Mouse (Mus musculus) activated CD4-positive, CD25-positive, alpha-beta regulatory T cell, adult 4 months (primary cell): ENCODE results near the gene Scaf11. TPM values are rescaled to one million over a fixed set of nuclear protein-coding genes. Genes with fewer than 3 reads are reported as not detected.
"Not testable (repeated sequence)": the region's sequence is repeated elsewhere in the genome, so short reads cannot be mapped to it uniquely, and the experiment has no call there.

Source experiments
- ATAC-seq: one replicate; pipeline ENCODE4 v1.8.0; 2017
- polyA plus RNA-seq, 2 experiments: library from polyadenylated mRNA; unstranded; fragments of 100-300 nt; shearing (Covaris generic); gene quantifications; one replicate each; pipeline ENCODE4 v1.2.1; 2017

Scaf11 gene
- polyA plus RNA-seq, result 10 to 100 TPM; 39.8 to 46.8 TPM

DNA sequence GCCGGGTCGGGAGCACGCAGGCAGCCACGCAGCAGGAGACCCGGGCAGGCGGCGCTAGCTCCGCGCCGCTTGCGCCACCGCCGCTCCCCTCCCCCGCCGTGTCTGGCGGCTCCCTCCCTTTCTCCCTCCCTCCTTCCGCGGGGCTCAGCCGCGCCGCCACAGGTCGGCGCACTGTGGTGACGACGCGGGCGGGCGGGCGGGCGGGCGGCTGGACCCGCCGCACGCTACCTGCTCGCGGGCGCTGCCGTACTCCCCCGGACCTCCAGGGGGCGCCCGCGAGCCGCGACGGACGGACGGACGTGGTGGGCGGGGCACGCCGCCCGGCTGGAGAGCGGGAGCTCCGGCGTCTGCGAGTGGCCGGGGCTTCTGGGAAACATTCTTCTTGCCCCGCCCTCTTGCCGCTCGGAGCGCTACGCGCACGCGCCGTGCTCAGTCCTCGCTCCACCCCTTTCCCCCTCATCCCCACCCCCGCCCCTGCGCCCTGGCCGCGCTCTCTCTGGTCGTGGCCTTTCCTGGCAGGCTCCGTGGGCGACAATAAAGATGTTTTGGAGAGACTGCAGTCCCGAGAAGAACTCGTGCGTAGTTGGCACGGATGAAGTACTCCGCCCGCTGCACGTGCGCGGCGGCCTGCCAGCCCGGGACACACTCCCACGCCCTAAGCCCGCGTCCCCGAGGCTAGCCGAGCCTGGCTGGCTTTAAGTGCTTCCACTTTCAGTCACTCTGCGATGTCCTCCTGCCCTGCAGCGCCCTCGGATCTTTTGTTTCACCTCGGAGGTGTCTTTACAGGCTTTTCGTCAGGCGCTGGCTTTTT is at the start of gene Scaf11:
Gene Scaf11, minus strand, starts transcription at position 114 of the 811 bp plus-strand sequence.
- peak; percentile 76 for ATAC-seq

DNA sequence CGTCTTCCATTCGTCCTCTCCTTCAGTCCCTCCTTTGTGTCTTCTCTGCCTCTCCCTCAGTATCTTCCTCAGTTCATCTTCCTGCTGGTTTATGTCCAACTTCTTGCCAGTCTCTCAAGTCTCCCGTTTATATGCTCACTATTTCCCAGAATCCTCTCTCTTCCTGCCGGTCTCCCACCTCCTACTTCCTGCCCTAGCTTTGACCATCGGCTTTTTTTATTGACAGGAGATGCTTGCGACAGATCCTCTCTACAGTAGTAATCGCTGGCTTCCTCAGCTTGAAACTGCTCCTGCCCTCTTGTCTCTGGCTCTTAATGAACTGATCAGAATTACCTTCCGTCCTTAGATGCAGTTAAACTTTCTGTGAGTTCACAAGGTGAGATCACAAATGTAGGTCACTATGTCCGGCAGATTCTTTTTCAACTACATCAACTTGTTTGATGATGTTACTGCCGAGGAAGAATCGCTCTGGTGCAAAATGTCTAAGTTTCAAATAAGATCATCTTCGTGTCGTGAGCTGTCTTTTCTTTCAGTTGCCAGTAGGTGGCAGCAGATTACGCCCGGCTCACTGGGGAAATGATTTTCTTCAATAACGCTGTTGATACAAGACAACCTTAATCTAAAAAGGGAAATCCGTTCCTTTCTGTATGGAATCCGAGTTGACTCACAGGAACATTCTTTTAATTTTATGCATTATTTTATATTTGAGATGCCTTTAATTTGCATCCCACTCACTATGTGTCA is 46.6 kb upstream of the Scaf11 start:
- peak; percentile 59 for ATAC-seq

DNA sequence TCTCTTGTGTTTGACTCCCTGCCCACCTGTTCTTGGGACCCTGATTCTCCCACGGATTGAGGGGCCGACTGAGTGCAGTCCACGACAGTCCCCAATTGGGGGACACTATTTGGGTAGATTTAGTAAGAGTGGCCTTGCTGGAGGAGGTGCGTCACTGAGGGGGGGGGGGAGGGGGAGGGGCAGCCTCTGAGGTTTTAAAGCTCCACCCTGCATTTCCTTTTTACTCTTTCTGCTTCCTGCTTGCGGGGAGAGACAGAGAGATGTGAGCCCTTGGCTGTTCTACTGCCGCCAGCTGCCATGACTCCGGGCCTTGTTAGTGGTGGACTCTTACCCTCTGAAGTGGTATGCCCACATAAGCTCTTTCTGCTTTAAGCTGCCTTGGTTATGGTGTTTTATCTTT is 37.0 kb upstream of the Scaf11 start:
- peak; percentile 54 for ATAC-seq

DNA sequence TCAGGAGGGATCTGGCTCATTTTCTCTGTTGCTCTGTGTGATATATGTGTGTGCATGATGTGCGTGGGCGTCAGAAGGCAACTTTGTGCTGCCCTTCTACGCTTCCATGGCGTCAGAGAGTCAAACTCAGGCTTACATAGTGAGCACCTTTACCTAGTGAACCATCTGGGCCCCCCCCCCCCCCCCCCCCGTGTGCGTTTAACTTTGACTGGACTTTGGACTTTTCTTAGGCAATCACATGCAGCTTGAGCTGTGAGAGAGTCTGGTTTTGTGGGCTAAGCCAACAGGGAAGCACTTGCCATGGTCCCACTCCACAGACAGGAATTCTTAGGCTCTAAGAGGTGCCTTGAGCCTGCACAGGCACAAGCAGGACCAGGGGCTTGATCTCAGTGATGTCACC is 33.6 kb upstream of the Scaf11 start:
- ATAC-seq, result no peak

DNA sequence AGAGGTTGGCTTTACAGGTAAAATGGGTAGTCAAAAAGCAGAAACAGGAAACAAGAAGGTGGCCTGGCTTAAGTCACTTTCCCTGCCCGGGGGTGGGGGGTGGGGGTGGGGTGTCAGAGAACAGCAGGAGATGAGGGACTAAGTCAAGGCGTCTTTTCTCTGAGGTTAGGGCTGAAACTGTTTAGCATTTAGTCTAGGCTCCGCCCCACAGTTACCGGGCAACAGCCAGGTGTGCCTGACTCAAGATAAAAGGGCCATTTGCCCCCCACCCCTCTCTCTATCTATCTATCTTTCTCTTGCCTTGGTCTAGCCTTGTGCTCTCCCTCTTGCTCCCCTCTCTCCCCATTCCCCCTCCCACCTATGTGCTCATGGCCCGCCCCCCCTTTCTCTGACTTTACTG is 32.9 kb upstream of the Scaf11 start:
- no peak for ATAC-seq

DNA sequence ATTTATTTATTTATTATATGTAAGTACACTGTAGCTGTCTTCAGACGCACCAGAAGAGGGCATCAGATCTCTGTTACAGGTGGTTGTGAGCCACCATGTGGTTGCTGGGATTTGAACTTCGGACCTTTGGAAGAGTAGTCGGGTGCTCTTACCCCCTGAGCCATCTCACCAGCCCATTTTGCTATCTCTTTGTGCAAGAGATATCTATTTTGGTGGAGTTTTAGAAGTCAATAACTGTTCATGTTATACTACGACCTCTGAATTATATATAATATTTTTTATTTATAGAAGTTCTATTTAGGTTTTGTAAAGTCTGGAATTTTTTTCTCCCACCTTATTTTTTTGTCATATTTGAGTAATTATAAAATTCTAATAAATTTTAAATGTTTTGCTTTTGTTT is 32.3 kb upstream of the Scaf11 start:
- ATAC-seq, result not testable (repeated sequence)

DNA sequence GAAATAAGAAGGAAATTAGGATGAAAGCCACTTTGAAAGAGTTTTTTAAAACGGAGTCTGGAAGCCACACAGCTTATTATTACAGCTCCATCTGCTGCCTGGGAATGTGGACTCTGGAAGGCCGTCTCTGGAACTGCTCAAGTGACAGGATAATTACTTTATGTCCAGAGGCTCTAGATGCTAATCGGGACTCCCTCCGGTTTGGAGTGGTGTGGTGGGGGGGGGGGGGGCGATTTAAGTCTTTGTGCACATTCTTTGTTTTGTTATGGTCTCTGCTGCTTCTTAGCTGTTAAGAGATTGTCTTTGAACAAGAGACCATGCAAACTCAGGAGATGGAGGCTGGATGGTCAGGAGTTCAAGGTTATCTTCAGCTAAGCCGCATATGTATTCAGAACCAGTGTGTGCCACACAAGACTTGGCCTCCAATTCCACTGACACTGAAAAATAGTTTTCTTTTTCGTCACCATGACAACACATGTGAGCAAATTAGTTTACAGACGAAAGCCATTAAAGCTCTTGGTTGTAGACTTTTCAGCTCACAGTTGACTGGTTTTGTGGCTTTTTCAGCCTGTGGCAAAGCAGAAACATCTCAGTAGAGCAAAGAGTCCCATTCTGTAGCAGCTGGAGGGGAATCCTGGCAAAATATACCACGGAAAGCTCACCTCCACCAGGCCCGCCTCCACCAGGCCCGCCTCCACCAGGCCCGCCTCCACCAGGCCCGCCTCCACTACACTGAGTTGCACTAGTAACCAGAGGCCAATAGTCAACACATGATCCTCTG is 31.4 kb upstream of the Scaf11 start:
- no peak for ATAC-seq

DNA sequence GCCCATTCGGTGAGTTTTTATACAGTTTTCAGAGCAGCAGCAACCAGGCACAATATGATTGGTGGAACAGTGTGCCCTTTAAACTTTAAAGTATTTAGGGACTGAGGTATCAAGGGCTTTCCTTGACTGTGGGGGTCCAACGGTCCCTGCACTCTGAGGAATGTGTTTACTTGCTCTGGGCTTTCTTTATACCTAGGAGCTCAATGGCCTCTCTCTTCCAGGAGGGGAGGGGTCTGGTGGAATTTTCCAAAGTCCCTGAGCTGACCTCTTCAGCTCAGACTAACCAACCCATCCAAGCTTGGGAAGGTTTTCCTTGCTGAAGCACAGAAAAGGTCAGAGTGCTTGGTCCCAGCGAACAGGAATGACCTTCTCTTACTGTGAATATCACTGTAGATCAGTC is 30.8 kb upstream of the Scaf11 start:
- no peak for ATAC-seq

DNA sequence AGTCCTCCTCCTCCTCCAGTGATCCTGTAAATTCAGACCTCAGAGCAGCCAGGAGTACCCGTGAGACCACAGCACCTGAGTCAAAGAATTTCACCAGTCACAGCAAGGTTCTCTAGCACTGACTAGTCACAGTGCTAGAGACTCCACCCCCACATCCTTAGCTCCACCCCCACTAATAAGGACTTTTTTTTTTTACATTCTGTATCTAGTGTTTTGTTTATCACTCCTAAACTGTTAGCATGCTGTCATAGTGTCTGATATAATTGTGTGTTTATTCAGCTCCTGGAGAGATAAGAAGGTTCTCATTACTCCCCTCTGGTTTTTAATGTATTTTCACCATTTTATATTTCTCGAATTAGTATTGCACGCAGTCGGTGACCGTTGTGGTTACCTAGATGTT is 29.5 kb upstream of the Scaf11 start:
- ATAC-seq, result no peak

DNA sequence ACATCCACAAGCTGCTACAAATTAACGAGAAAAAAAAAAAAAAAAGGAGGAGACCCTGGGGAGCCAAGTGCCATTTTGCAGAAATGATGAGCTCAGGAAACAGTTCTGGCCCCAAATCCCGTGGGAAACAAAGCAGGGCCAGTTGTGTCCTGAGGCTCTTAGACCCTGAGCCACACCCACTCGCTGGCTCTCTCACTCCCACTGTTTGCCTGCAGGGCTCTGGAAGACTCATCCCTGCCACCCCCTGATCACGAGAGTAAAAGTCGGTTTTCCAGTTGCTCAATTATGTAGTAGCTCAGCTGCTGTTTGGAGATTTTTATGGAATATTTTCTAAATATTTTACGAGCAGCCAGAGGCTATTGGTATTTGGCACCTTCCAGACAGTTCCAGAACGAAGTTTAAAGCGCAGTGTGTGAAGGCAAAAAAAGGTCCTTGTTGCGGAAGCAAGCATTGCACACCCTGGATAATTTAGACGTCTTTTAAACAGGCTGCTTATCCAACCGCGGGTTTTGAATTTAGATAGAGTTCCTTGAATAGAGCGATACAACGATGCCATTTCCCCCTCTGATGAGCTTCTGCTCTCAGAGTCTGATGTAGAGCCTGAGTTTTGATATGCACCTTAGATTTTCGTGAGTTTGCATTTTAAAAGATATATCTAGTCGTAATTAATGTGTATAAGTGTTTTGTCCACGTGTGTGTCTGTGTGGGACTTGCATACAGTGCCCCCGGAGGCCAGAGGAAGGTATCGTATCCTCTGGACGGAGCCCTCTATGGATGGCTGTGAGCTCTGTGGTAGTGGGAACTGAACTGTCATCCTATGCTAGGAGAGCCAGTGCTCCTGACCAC is 28.5 kb upstream of the Scaf11 start:
- no peak for ATAC-seq

DNA sequence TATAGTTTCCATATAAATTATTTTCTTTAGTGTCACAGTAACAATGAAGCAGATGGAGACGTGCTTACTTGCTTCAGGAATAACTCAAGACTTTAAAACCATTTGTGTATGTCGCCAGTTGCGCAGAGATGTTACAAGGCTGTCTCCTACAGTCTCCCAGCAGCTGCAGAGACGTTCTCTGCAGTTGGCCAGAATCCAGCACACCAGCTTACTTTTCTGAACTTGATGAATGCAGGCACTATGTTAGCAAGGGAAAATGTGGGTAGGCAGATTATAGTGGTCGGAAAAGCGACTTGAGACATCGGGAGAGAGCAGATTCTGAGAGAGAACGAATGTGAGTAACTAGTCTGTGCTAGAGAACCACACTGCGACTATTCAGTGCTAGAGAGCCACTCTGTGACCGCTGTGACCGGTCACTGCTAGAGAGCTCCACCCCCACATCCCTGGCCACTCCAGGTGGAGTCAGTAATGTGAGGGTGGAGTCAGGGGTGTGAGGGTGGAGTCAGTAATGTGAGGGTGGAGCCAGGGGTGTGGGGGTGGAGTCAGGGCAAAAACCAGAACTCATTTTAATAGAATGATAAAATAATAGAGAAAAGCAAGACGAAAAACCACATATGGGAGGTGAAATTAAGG is 26.5 kb upstream of the Scaf11 start:
- no peak for ATAC-seq

DNA sequence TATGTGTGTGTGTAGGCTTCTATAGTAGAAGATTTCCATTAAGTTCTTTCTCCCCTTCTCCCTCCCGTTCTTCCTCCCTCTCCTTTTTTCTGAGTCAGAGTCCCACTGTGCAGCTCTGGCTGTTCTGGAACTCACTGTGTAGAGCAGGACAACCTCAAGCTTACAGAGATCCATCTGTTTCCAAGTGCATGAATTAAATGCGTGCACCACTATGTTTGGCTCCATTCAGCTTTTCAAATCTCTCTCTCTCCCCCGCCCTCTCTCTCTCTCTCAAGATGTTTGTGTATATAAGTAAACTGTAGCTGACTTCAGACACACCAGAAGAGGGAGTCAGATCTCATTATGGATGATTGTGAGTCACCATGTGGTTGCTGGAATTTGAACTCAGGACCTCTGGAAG is 20.2 kb upstream of the Scaf11 start:
- no peak for ATAC-seq

DNA sequence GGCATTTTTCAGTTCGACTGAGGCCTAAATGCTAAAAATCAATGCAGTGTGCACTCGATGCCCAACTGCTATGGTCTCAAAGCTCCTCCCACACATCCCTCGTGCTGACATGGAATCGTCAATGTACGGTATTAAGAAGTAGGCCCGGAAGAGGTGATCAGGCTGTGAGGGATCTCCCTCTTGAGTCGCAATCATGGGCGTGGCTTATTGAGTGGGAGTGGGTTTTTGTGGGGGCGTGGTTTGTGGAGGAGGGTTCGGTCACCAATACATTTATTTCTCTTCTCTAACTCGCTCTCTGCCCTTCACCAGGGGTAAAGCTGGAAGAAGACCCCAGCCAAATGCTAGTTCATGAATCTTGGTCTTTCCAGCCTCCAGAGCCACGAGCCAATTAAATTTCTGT is 17.4 kb upstream of the Scaf11 start:
- no peak for ATAC-seq

DNA sequence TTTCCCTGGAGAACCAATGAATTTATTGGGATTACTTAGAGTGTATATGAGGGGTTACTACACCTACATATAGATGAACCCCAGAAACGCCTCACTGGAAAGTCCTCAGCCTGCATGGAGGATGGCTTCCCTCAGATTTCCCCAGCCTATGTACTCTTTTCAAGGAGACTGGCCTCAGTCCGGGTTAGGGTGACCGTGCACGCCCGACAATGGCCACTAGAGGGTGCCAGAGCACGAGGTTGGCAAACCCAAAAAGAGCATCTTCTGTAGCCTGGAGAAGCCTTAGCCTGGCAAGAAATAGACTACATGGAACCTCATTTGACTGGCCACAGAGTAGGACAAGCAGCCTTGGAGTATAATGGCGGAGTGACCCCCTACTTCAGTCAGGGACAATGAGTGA is 15.7 kb upstream of the Scaf11 start:
- peak; percentile 76 for ATAC-seq

DNA sequence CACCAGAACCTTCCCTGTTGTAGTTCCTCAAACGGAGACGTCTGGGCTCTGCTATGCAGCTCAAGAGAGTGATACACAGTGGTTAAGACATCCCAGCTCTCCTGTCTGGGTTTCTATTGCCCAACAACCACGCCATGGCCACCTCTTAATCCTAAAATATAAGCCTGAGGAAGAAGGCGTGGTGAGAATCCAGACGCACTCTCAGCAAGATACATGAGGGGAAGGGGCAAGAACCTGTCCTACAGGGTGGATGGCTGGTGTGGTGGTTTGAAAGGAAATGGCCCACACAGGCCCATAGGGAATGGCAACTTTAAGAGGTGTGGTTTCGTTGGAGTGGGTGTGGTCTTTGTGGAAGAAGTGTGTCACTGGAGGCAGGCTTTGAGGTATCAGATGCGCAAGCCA is 14.9 kb upstream of the Scaf11 start:
- ATAC-seq, result no peak

DNA sequence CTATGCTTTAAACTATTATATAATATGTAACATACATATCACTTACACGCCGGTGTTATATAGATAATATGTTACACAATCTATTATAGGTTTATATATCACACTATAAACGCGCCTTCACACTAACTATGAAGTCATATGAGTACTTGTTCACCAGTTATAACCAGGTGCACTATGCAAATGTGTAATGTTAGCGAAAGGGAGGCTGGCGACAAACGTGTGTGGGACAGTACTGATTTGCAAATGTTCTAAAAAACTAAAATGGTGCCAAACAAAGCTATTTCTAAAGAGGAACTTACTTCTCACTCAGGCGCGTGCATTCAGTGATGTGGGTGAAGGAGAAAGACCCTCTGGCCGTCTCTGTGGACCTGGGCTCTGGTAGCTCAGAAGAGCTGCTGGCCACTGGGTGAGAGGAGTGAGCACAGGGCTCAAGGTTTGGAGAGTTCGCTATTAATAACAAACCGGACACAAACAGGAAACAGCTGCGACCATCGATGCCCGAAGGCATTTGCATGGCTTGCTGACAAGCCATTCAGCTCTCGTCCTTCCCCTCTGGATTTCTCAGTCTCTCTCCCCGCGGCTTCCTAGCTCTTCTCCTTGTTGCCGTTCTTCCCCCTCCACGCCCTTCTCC is 13.8 kb upstream of the Scaf11 start:
- no peak for ATAC-seq

DNA sequence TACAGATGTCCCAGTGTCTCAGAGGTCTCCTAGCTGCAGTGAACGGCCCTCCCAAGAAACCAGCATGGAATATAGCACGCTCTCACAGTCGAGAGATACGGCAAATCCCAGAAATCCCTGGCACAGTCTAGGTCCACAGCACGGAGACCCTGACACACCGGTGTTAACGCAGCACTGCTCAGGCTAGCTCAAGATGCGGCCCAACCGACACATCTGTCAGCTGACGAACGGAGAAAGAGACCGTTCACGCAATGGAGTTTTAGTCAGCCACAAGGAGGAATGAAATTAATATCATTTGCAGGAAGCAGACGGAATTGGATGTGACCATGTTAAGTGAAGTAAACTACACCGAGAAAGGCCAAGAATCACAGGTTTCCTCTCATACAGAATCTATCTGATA is 13.3 kb upstream of the Scaf11 start:
- no peak for ATAC-seq

DNA sequence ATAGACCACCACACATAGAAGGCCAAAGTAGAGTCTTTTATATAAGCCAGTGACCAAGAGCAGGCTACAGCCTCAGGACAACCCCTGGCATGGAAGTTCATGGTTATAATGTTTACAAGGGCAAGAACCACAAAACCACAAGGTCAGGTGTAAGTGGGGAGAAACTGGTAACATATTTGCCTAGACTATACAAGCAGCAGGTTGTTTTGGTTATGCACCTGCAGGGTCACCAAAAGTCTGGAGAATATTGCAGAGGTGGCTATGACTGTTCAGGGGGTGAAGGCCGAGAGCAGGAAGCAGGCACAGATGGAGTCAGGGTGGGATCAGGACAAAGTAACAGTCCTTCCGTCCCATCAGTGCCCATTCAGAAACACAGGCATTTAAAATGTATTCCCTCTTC is 7.7 kb upstream of the Scaf11 start:
- no peak for ATAC-seq

DNA sequence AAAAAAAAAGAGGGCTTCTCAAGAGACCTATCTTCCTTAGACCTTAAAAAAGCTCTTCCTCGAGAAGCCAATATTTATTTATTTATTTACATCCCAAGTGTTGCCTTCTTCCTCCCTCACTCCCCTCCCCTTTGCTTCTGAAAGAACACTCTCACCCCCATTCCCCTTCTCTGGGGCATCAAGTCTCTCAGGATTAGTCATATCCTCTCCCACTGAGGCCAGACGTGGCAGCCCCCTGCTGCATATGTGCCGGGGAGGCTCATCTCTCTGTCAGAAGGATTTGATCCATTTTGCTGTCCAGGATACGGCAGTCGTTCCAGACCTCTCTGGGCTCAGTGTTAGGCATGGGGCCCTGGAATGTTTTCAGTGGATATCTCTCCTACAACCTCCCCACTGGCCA is 7.2 kb upstream of the Scaf11 start:
- ATAC-seq, result no peak

DNA sequence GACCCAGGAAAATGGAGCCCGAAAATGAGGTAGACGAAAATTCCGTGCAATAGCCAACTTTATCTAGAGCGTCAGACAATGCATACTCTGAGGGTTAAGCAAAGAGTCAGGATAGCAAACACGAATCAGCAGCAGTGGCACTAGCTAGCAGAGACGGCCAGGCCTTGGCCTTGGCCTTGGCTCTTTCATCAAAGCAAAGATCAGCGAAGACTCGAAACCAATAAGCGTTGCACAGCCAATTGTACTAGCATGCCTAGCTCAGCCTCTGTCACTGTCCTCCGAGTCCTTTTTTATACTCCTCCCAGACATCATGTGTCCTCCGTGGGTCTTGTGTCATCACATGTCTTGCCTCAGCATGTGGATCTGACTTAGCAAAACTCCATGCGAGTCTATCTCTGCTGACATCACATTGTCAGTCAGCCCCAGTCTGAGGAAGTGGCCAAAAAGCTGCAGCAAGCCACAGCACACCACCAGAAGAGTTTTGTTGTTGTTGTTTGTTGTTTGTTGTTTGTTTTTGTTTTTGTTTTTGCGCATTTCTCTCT is 5.8 kb upstream of the Scaf11 start:
- no peak for ATAC-seq

DNA sequence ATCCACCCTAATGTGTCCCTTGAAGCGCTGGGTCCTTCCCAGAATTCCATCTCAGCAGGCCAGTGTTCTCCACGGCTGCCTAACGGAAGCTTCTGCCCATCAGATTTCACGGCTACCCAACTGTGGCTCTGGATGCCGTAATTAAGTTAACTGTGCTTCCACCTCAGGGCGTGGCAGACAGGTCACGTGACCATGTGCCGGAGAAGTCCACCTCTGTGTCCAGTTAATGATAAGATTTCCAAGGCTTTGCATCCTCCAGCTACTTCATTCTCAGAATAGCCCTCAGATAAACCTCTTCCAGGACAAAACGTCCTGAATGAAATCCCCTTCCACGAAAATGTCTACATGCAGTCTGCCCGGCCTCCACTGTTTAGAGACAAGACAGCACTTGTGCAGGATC is 4.4 kb upstream of the Scaf11 start:
- no peak for ATAC-seq
